Mouse (Mus musculus) olfactory bulb, adult 2 months (tissue): ENCODE measurements around the gene Ccdc137.

Source experiments
- CTCF ChIP-seq: fragments of 200-500 bp; IDR thresholded peaks from 2 replicates; pipeline ENCODE4 v1.5.1; 2012; ENCODE audit warnings: low read depth, mild to moderate bottlenecking, low read length, moderate library complexity; ENCODE audit not compliant: insufficient read depth
- POLR2A ChIP-seq: fragments of 200-500 bp; IDR thresholded peaks from 2 replicates; pipeline ENCODE4 v1.6.1; 2012; ENCODE audit warnings: mild to moderate bottlenecking, low read depth, low read length, moderate library complexity; ENCODE audit not compliant: insufficient read depth

DNA sequence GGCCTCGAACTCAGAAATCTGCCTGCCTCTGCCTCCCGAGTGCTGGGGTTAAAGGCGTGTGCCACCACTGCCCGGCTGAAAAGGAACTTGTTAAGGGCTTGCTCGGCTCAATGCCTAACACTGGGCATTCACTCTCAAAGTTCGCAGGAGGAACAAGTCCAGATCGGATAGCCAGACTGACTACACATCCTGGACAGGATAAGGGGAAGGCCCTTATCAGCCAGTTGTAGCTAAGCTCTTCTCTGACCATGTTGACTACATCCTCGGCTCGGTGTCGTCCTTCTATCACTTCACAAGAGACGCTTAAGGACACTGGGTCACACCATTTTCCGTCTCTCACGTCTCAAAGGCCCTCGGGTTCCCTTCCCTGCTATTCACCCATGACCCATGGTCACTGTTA, 545 bp upstream of the Ccdc137 start:
- TF ChIP-seq CTCF (no peak), POLR2A (no peak)
